Mouse (Mus musculus): ENCODE results near the gene Hic1. TPM values are rescaled to one million over a fixed set of nuclear protein-coding genes. Genes with fewer than 3 reads are reported as not detected.

The Hic1 gene
- polyA plus RNA-seq, 1 experiment: not detected

DNA sequence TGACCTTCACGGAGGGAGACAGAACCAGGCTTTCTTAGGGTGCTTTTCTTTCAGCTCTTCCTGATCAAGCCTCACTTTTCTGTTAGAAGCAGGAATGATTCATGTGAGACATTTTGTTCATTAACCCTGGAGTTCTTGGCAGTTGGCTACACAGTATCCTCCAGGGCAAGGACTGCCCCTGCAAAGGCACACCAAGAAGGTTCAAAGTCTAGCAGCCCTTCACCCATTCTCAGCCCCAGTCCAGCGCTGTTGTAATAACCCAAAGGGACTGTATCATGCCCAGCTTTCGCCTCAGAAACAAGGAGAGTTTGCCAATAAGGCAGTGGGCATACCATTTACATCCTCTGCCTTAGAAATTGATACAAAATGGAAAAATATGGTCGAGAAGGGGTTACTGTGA is 34.0 kb downstream of the Hic1 start:
- Histone ChIP-seq H3K4me3 (ENCODE audit: insufficient read depth, low read depth, low read length) (no peak overlapping the region), H3K27ac (ENCODE audit: insufficient read depth, low read depth, low read length) (no peak overlapping the region; the same call in 1 of the 2 replicates), H3K4me1 (ENCODE audit: control insufficient read depth, insufficient read depth, low read length) (peaks cover 27% of the 10 kb centered on the region)
- TF ChIP-seq CTCF (IDR thresholded peaks at IDR 0.05; ENCODE audit: insufficient read depth, low read depth, low read length) (no peak), POLR2A (IDR thresholded peaks at IDR 0.05; ENCODE audit: insufficient read depth, low read depth, low read length) (no peak)
- 92% methylated on average over 4 of the region's 4 CpGs for WGBS

DNA sequence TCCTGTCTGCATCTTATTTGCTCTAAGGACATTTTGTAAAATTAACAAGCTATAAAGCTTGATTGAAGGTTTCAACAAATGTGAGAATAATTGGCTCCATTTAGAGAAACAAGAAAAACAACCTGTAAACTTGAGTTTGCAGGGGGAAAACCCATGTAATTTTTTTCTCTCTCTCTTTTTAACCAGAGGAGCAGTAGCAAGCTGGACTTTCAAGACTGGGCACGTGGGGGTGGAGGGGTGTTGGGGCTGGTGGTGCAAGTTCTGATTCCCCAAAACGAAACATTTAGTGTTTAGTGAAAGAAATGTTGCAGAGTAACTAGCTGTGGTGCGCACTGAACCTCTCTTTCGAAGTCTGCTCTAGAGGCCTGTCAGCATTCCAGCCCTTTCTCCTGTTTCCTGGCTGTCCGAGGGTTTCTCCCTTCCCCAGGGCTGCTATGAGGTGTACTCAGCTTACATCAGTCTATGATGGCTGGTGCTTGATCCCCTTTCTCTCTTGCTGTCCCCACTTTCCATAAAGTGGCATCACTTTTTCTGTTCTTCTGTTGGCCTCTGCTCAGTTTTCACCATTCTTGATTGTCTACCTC is 34.7 kb downstream of the Hic1 start:
- Histone ChIP-seq H3K4me1 (ENCODE audit: control insufficient read depth, insufficient read depth, low read length) (peaks cover 27% of the 10 kb centered on the region), H3K4me3 (ENCODE audit: insufficient read depth, low read depth, low read length) (no peak overlapping the region), H3K27ac (ENCODE audit: insufficient read depth, low read depth, low read length) (peak overlapping the region; percentile 17; the same call in 1 of the 2 replicates)
- TF ChIP-seq POLR2A (IDR thresholded peaks at IDR 0.05; ENCODE audit: insufficient read depth, low read depth, low read length) (no peak), CTCF (IDR thresholded peaks at IDR 0.05; ENCODE audit: insufficient read depth, low read depth, low read length) (no peak)
- WGBS: 47% methylated on average over 5 of the region's 5 CpGs

DNA sequence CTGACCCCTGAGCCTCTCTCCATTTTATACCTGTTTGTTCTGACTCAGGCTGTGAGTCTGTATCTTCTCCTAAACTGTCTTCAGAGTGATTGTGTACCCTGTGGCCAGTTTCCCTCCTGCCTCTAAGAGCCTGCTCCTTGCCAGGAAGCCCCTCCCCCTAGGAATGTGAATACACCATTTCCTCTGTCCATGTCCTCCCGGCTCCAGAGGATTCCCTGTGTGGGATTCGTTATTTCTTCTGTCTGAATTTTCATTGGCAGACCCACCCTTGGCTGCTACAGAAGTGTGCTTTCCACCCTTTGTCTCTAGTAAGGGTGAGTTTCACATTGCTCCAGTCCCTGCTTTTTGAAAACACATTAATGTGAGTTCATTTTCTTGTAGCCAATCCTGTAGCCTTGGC is 35.4 kb downstream of the Hic1 start:
- 0 out of 2 replicates have a peak overlapping the region, but pooled peaks have one; percentile 16 for H3K27ac ChIP-seq (ENCODE audit: insufficient read depth, low read depth, low read length)
- WGBS: 6% methylated on average over 2 of the region's 2 CpGs
- no peak overlapping the region for H3K4me3 ChIP-seq (ENCODE audit: insufficient read depth, low read depth, low read length)
- no peak for TF ChIP-seq CTCF (IDR thresholded peaks at IDR 0.05; ENCODE audit: insufficient read depth, low read depth, low read length)
- TF ChIP-seq POLR2A (IDR thresholded peaks at IDR 0.05; ENCODE audit: insufficient read depth, low read depth, low read length): no peak
- H3K4me1 ChIP-seq (ENCODE audit: control insufficient read depth, insufficient read depth, low read length): peaks cover 20% of the 10 kb centered on the region

DNA sequence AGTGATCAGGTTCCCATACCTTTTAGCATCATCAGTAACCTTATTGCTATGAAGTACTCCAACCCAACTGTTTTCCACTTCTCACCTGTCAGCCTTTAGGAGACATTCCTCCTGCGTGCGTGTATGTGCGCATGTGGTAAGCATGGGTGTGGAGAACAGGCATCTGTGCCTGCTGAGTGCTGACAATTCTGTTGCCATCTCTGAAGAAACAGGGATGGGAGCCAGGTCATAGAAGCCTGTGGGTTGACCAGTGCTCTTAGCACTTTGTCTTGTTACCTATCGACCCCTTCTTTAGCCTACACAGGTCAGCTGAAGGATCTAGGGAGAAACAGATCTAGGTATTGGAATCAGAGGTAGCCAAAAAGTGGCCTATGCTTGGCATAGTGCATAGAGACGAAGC is 35.9 kb downstream of the Hic1 start:
- Histone ChIP-seq H3K4me1 (ENCODE audit: control insufficient read depth, insufficient read depth, low read length) (peaks cover 18% of the 10 kb centered on the region), H3K27ac (ENCODE audit: insufficient read depth, low read depth, low read length) (no peak overlapping the region), H3K4me3 (ENCODE audit: insufficient read depth, low read depth, low read length) (no peak overlapping the region)
- WGBS: 91% methylated on average over 5 of the region's 5 CpGs
- TF ChIP-seq POLR2A (IDR thresholded peaks at IDR 0.05; ENCODE audit: insufficient read depth, low read depth, low read length): no peak
- TF ChIP-seq CTCF (IDR thresholded peaks at IDR 0.05; ENCODE audit: insufficient read depth, low read depth, low read length): no peak

DNA sequence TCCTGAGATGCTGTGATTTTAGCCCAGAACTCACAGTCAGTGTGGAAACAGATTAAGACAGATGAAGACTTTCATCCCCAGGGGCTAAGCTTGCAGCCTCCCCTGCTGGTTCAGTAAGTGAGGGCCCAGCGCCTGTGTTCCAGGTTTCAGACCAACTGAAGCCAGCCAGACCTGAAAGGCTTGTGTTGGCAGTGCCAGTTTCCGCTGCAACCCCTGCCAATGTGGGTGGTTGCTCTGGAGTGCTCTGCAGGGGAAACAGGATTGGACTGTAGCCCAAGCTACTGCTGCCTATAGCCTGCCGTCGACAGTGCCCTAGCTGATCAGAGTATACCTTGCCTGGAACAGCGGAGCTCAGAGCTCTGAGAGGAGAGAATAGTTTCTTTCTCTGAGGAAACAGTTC is 37.0 kb downstream of the Hic1 start:
- Histone ChIP-seq H3K4me1 (ENCODE audit: control insufficient read depth, insufficient read depth, low read length) (peaks cover 18% of the 10 kb centered on the region), H3K4me3 (ENCODE audit: insufficient read depth, low read depth, low read length) (no peak overlapping the region), H3K27ac (ENCODE audit: insufficient read depth, low read depth, low read length) (no peak overlapping the region)
- TF ChIP-seq CTCF (IDR thresholded peaks at IDR 0.05; ENCODE audit: insufficient read depth, low read depth, low read length) (no peak), POLR2A (IDR thresholded peaks at IDR 0.05; ENCODE audit: insufficient read depth, low read depth, low read length) (no peak)
- WGBS: 53% methylated on average over 5 of the region's 5 CpGs

DNA sequence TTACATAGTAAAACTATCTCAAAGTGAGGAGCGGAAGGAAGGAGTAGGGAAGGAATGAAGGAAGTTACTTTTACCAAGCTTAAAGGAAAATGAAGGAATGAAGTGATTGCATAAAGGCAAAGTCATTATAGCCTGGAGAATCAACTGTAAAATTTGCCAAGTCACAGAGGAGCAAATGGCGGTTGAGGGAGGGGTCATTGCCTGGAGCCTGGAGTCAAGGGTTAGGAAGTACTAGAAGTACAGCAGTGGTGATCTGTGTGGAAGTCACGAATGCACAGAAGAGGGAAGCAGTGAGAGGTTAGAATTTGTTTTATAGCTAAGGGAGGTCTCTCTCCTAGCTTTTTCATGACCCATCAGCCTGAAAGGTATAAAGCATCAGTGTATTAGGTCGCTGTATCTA is 38.0 kb downstream of the Hic1 start:
- H3K4me3 ChIP-seq (ENCODE audit: insufficient read depth, low read depth, low read length): no peak overlapping the region
- WGBS: 91% methylated on average over 4 of the region's 4 CpGs
- peaks cover 18% of the 10 kb centered on the region for H3K4me1 ChIP-seq (ENCODE audit: control insufficient read depth, insufficient read depth, low read length)
- H3K27ac ChIP-seq (ENCODE audit: insufficient read depth, low read depth, low read length): no peak overlapping the region
- TF ChIP-seq POLR2A (IDR thresholded peaks at IDR 0.05; ENCODE audit: insufficient read depth, low read depth, low read length): no peak
- no peak for TF ChIP-seq CTCF (IDR thresholded peaks at IDR 0.05; ENCODE audit: insufficient read depth, low read depth, low read length)

DNA sequence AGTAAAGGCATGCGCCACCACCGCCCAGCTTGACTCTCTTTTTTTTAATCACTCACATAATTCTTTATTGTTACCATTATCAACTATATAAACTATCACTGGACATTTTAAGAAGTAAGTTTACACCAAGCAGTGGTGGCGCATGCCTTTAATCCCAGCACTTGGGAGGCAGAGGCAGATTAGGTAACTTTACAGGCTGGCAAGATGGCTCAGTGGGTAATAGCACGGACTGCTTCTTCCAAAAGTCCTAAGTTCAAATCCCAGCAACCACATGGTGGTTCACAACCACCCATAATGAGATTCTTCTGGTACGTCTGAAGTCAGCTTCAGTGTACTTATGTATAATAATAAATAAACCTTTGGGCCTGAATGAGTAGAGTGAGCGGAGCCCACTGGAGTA is 39.8 kb downstream of the Hic1 start:
- Histone ChIP-seq H3K4me3 (ENCODE audit: insufficient read depth, low read depth, low read length) (no peak overlapping the region), H3K4me1 (ENCODE audit: control insufficient read depth, insufficient read depth, low read length) (peaks cover 11% of the 10 kb centered on the region), H3K27ac (ENCODE audit: insufficient read depth, low read depth, low read length) (no peak overlapping the region)
- 98% methylated on average over 6 of the region's 6 CpGs for WGBS
- TF ChIP-seq CTCF (IDR thresholded peaks at IDR 0.05; ENCODE audit: insufficient read depth, low read depth, low read length) (no peak), POLR2A (IDR thresholded peaks at IDR 0.05; ENCODE audit: insufficient read depth, low read depth, low read length) (no peak)

DNA sequence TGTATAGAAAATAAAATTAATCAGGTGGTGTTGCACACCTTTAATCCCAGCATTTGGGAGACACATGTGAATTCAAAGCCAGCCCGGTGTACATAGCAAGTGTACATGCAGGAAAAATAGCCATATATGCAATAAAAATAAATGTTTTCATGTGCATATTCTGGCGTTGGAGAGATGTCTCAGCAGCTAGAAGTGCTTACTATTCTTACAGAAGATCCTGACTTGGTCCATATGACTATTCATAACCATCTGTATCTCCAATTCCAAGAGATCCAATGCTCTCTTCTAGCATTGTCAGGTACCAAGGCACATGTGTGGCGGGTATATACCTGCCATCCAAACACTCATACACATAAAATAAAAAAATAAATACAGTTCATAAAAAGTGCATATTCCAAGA is 42.9 kb downstream of the Hic1 start:
- 92% methylated on average over 3 of the region's 3 CpGs for WGBS
- no peaks in the 10 kb centered on the region for H3K4me1 ChIP-seq (ENCODE audit: control insufficient read depth, insufficient read depth, low read length)
- TF ChIP-seq CTCF (IDR thresholded peaks at IDR 0.05; ENCODE audit: insufficient read depth, low read depth, low read length): no peak
- no peak for TF ChIP-seq POLR2A (IDR thresholded peaks at IDR 0.05; ENCODE audit: insufficient read depth, low read depth, low read length)
- no peak overlapping the region for H3K4me3 ChIP-seq (ENCODE audit: insufficient read depth, low read depth, low read length)
- H3K27ac ChIP-seq (ENCODE audit: insufficient read depth, low read depth, low read length): no peak overlapping the region

DNA sequence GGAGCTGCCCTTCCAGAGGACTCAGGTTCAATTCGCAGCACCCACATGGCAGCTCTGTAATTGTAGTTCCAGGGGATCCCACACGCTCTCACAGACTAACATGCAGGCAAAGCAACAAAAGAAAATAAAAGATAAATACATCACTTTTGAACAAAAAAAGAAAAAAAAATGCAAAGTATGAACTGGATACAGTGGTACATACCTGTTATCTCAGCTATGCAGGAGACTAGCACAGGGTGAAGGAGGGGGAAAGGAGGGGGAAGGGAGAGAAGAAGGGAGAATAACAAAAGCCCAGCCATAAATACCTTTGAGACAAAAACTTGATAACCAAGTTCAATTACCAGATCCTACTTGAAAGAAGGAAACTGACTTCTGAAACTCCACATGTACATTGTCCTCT is 44.9 kb downstream of the Hic1 start:
- no peak overlapping the region for H3K4me3 ChIP-seq (ENCODE audit: insufficient read depth, low read depth, low read length)
- TF ChIP-seq POLR2A (IDR thresholded peaks at IDR 0.05; ENCODE audit: insufficient read depth, low read depth, low read length) (no peak), CTCF (IDR thresholded peaks at IDR 0.05; ENCODE audit: insufficient read depth, low read depth, low read length) (no peak)
- no peak overlapping the region for H3K27ac ChIP-seq (ENCODE audit: insufficient read depth, low read depth, low read length)
- no peaks in the 10 kb centered on the region for H3K4me1 ChIP-seq (ENCODE audit: control insufficient read depth, insufficient read depth, low read length)
- WGBS: 97% methylated on average over 2 of the region's 2 CpGs

DNA sequence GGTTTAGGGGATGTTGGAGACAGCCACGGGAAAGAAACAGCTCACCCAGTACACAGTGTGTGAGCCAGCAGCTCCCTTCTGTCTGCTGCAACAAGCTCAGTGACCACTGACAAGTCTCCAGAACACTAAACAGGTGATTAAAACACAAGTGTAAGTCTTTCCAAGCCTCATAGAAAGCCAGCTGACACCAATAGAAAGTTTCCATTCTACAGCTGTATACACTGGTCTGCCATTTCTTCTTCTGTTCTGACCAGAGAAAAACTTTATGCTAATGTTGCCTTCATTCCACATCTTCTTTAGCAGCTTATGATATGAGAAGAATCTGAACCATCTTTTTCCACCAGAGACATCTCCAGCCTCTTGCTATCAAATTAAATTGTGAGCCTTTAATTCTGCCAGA is 48.0 kb downstream of the Hic1 start:
- 79% methylated on average over 1 of the region's 1 CpGs for WGBS
- Histone ChIP-seq H3K4me1 (ENCODE audit: control insufficient read depth, insufficient read depth, low read length) (no peaks in the 10 kb centered on the region), H3K4me3 (ENCODE audit: insufficient read depth, low read depth, low read length) (no peak overlapping the region), H3K27ac (ENCODE audit: insufficient read depth, low read depth, low read length) (no peak overlapping the region)
- TF ChIP-seq POLR2A (IDR thresholded peaks at IDR 0.05; ENCODE audit: insufficient read depth, low read depth, low read length): no peak
- no peak for TF ChIP-seq CTCF (IDR thresholded peaks at IDR 0.05; ENCODE audit: insufficient read depth, low read depth, low read length)

All from olfactory bulb, adult 2 months (tissue).